ENCODE assay signal across 20 mouse cellular contexts in genomic region chr2:9871798-9872197, GRCm38 (mm10). TPM values are rescaled to one million over a fixed set of nuclear protein-coding genes. Genes with fewer than 3 reads are reported as not detected.
A peak's percentile ranks its signal among the peaks of the same experiment; 100 is the strongest.
DNase-seq lines count a peak whose midpoint lies in the region; ATAC-seq and TF ChIP-seq lines count a peak whose summit lies in the region.
"Had no signal": no experiment of that assay in that cellular context is flagged by ENCODE, and none has a peak within 500 bp of the region (broad histone marks: within the 10 kb centered on the region; RNA-seq: fewer than 3 reads in every experiment).

No protein-coding gene starts in this region.

- 20% methylated on average over 6 of the region's 6 CpGs for WGBS in hindbrain, embryonic 14.5 days
- WGBS in hindbrain, embryonic 11.5 days, result 16% methylated on average over 6 of the region's 6 CpGs
- WGBS in hindbrain, postnatal 0 days, result 44% methylated on average over 6 of the region's 6 CpGs
- 35% methylated on average over 6 of the region's 6 CpGs for WGBS in liver, embryonic 12.5 days (ENCODE audit: insufficient replicate concordance)

- H3K27me3 ChIP-seq in hindbrain, embryonic 14.5 days (ENCODE audit: control insufficient read depth, insufficient read depth, low read length), result peaks cover 77% of the 10 kb centered on the region
- H3K27me3 ChIP-seq in hindbrain, embryonic 11.5 days (ENCODE audit: control insufficient read depth, insufficient read depth, low read length), result peaks cover 49% of the 10 kb centered on the region
- H3K27me3 ChIP-seq in hindbrain, postnatal 0 days (ENCODE audit: insufficient read depth, low read length), result peaks cover 39% of the 10 kb centered on the region; the same call in 1 of the 2 replicates
- peaks cover 86% of the 10 kb centered on the region for H3K27me3 ChIP-seq in liver, embryonic 12.5 days (replicated peaks)

- H3K4me3 ChIP-seq in hindbrain, embryonic 14.5 days (replicated peaks; ENCODE audit: low read length), result peak overlapping the region; percentile 30
- no peak overlapping the region for H3K4me3 ChIP-seq in hindbrain, embryonic 11.5 days (ENCODE audit: low read depth, low read length)
- H3K4me3 ChIP-seq in hindbrain, postnatal 0 days (ENCODE audit: low read length), result no peak overlapping the region
- H3K4me3 ChIP-seq in liver, embryonic 12.5 days, result no peak overlapping the region
- H3K4me3 ChIP-seq: erythroblast, embryonic 14.5 days; neural tube, embryonic 12.5 days had no signal

- intact Hi-C loops in heart, postnatal 14 days (cut with DNase I), result no loop called here

- H3K36me3 ChIP-seq in hindbrain, embryonic 14.5 days (replicated peaks; ENCODE audit: control insufficient read depth, insufficient read depth), result no peaks in the 10 kb centered on the region
- H3K36me3 ChIP-seq in hindbrain, embryonic 11.5 days (ENCODE audit: control insufficient read depth, insufficient read depth, low read length), result no peaks in the 10 kb centered on the region
- no peaks in the 10 kb centered on the region for H3K36me3 ChIP-seq in hindbrain, postnatal 0 days (ENCODE audit: insufficient read depth, low read length)
- H3K36me3 ChIP-seq in liver, embryonic 12.5 days, result no peaks in the 10 kb centered on the region
- H3K36me3 ChIP-seq: limb, embryonic 13.5 days; neural tube, embryonic 12.5 days had no signal

- TF ChIP-seq CTCF in hindbrain, postnatal 0 days (IDR thresholded peaks at IDR 0.05; ENCODE audit: low read depth), result no peak

- peak; percentile 82 for DNase-seq in heart, adult 11 months
- DNase-seq in heart, postnatal 14 days, result no peak
- DNase-seq in hindbrain, embryonic 14.5 days (ENCODE audit: low spot score), result no peak
- no peak for DNase-seq in hindbrain, embryonic 11.5 days (ENCODE audit: low spot score)
- peak; percentile 48 for DNase-seq in CD4-positive helper T cell, adult 2 months (ENCODE audit: low read depth, low spot score)
- no peak for DNase-seq in hindbrain, postnatal 0 days (ENCODE audit: low spot score)
- DNase-seq: adrenal gland, postnatal 10 days; cerebellum, postnatal 25 days; forebrain, postnatal 0 days; kidney, postnatal 25 days; lung, adult 18-20 months; retina, postnatal 1 day had no signal

- H3K4me2 ChIP-seq in hindbrain, embryonic 14.5 days (replicated peaks), result peak overlapping the region; percentile 53
- no peak overlapping the region for H3K4me2 ChIP-seq in hindbrain, embryonic 11.5 days (replicated peaks; ENCODE audit: low read depth, low read length)
- H3K4me2 ChIP-seq in hindbrain, postnatal 0 days (ENCODE audit: low read depth, low read length), result peak overlapping the region; percentile 32
- H3K4me2 ChIP-seq in liver, embryonic 12.5 days, result no peak overlapping the region

- H3K27ac ChIP-seq in hindbrain, embryonic 14.5 days, result 0 out of 2 replicates have a peak overlapping the region, but pooled peaks have one; percentile 63
- H3K27ac ChIP-seq in hindbrain, embryonic 11.5 days (ENCODE audit: low read depth, low read length), result no peak overlapping the region
- H3K27ac ChIP-seq in hindbrain, postnatal 0 days, result no peak overlapping the region
- no peak overlapping the region for H3K27ac ChIP-seq in liver, embryonic 12.5 days
- H3K27ac ChIP-seq: limb, embryonic 13.5 days; neural tube, embryonic 12.5 days had no signal

- H3K9me3 ChIP-seq in hindbrain, embryonic 14.5 days (ENCODE audit: control insufficient read depth, low read length), result no peaks in the 10 kb centered on the region
- no peaks in the 10 kb centered on the region for H3K9me3 ChIP-seq in hindbrain, embryonic 11.5 days (ENCODE audit: control insufficient read depth, low read length)
- H3K9me3 ChIP-seq in hindbrain, postnatal 0 days (ENCODE audit: low read length), result no peaks in the 10 kb centered on the region
- no peaks in the 10 kb centered on the region for H3K9me3 ChIP-seq in liver, embryonic 12.5 days (replicated peaks)
- H3K9me3 ChIP-seq: limb, embryonic 13.5 days; neural tube, embryonic 12.5 days had no signal

- peak overlapping the region; percentile 16 for H3K9ac ChIP-seq in hindbrain, embryonic 14.5 days
- no peak overlapping the region for H3K9ac ChIP-seq in hindbrain, embryonic 11.5 days (ENCODE audit: low read depth, low read length)
- H3K9ac ChIP-seq in hindbrain, postnatal 0 days (replicated peaks; ENCODE audit: low read length), result no peak overlapping the region
- H3K9ac ChIP-seq in liver, embryonic 12.5 days, result no peak overlapping the region
- H3K9ac ChIP-seq: forebrain, postnatal 0 days; limb, embryonic 13.5 days; neural tube, embryonic 12.5 days had no signal

- ATAC-seq in hindbrain, embryonic 14.5 days (ENCODE audit: low FRiP score), result no peak
- no peak for ATAC-seq in hindbrain, embryonic 11.5 days (ENCODE audit: low FRiP score)
- ATAC-seq in hindbrain, postnatal 0 days, result no peak
- no peak for ATAC-seq in inflammation-experienced regulatory T-cells, adult 6 months
- ATAC-seq in liver, embryonic 12.5 days, result no peak
- ATAC-seq: forebrain, postnatal 0 days had no signal

- no peaks in the 10 kb centered on the region for H3K4me1 ChIP-seq in hindbrain, embryonic 14.5 days (replicated peaks; ENCODE audit: control insufficient read depth, insufficient read depth, low read length)
- 0 out of 2 replicates have a peak, but pooled peaks cover 2% of the 10 kb centered on the region for H3K4me1 ChIP-seq in hindbrain, embryonic 11.5 days (replicated peaks; ENCODE audit: control insufficient read depth, insufficient read depth, low read length)
- no peaks in the 10 kb centered on the region for H3K4me1 ChIP-seq in hindbrain, postnatal 0 days (ENCODE audit: insufficient read depth, low read length)
- 0 out of 2 replicates have a peak, but pooled peaks cover 17% of the 10 kb centered on the region for H3K4me1 ChIP-seq in liver, embryonic 12.5 days
- H3K4me1 ChIP-seq: neural tube, embryonic 12.5 days had no signal

RNA-seq across cellular contexts. Expression of gene 4930412O13Rik, which starts 9.3 kb away (rescaled TPM):
- total RNA-seq in heart, postnatal 14 days (2021), result not detected
- 0.36 and 0.52 TPM in 2 replicates for polyA plus RNA-seq in hindbrain, embryonic 14.5 days (2014; fragmentation: Nextera tagmentation; extraction: Ambion mirVana)
- 0.24 and 0.71 TPM in 2 replicates for polyA plus RNA-seq in hindbrain, embryonic 11.5 days (2014; fragmentation: Nextera tagmentation; extraction: Ambion mirVana)
- not detected in 2 replicates for total RNA-seq in hindbrain, postnatal 0 days (2014; rRNA removed)
- polyA plus RNA-seq in hindbrain, postnatal 0 days (2015; fragmentation: Nextera tagmentation; extraction: Ambion mirVana), result 0.57 and 0.75 TPM in 2 replicates
- not detected for polyA plus RNA-seq in inflammation-experienced regulatory T-cells, adult 6 months (2017; shearing (Covaris generic))
- polyA plus RNA-seq in liver, embryonic 12.5 days (2016; fragmentation: Nextera tagmentation; extraction: Ambion mirVana), result not detected in 2 replicates
- total RNA-seq: forebrain, postnatal 0 days; gastrocnemius, postnatal 4 days; left cerebral cortex, adult 18-20 months; megakaryocyte progenitor cell, adult 5-6 weeks had no signal
- polyA plus RNA-seq: erythroblast, embryonic 14.5 days; forebrain, postnatal 0 days had no signal

RNA-seq across cellular contexts. Expression of gene 9230102O04Rik, which starts 17.5 kb away (rescaled TPM):
- total RNA-seq in heart, postnatal 14 days (2021), result not detected
- polyA plus RNA-seq in hindbrain, embryonic 14.5 days (2014; fragmentation: Nextera tagmentation; extraction: Ambion mirVana), result 1.1 and 1.2 TPM in 2 replicates
- polyA plus RNA-seq in hindbrain, embryonic 11.5 days (2014; fragmentation: Nextera tagmentation; extraction: Ambion mirVana), result 1.6 and 3.3 TPM in 2 replicates
- 1.5 TPM in 1 of 2 replicates, not detected in the other for total RNA-seq in hindbrain, postnatal 0 days (2014; rRNA removed)
- polyA plus RNA-seq in hindbrain, postnatal 0 days (2015; fragmentation: Nextera tagmentation; extraction: Ambion mirVana), result 0.76 and 1.0 TPM in 2 replicates
- polyA plus RNA-seq in inflammation-experienced regulatory T-cells, adult 6 months (2017; shearing (Covaris generic)), result 1 to 10 TPM in 2 of 3 experiments, not detected in 1; 1.5 to 1.6 TPM
- polyA plus RNA-seq in liver, embryonic 12.5 days (2016; fragmentation: Nextera tagmentation; extraction: Ambion mirVana), result 0.37 TPM in 1 of 2 replicates, not detected in the other
- total RNA-seq: adrenal gland, postnatal 10 days; forebrain, postnatal 0 days; gastrocnemius, postnatal 4 days; left cerebral cortex, adult 18-20 months; megakaryocyte progenitor cell, adult 5-6 weeks had no signal
- polyA plus RNA-seq: erythroblast, embryonic 14.5 days; forebrain, postnatal 0 days; limb, embryonic 13.5 days had no signal

RNA-seq across cellular contexts. Expression of gene Gata3, which starts 18.0 kb away (rescaled TPM):
- 1 to 10 TPM in 1 of 2 experiments, under 1 TPM in 1; 0.84 to 3.1 TPM for total RNA-seq in heart, postnatal 14 days (2021)
- polyA plus RNA-seq in hindbrain, embryonic 14.5 days (2014; fragmentation: Nextera tagmentation; extraction: Ambion mirVana), result 28.2 and 29.0 TPM in 2 replicates
- 18.6 and 22.9 TPM in 2 replicates for polyA plus RNA-seq in hindbrain, embryonic 11.5 days (2014; fragmentation: Nextera tagmentation; extraction: Ambion mirVana)
- total RNA-seq in hindbrain, postnatal 0 days (2014; rRNA removed), result 2.3 and 3.5 TPM in 2 replicates
- polyA plus RNA-seq in hindbrain, postnatal 0 days (2015; fragmentation: Nextera tagmentation; extraction: Ambion mirVana), result 17.6 and 20.5 TPM in 2 replicates
- polyA plus RNA-seq in inflammation-experienced regulatory T-cells, adult 6 months (2017; shearing (Covaris generic)), result 100 to 1,000 TPM; 131 to 148 (median 135) TPM
- polyA plus RNA-seq in liver, embryonic 12.5 days (2016; fragmentation: Nextera tagmentation; extraction: Ambion mirVana), result 2.0 and 2.1 TPM in 2 replicates
- total RNA-seq: left cerebral cortex, adult 18-20 months had no signal

Comparison
In these comparisons a context has a peak if more than half of its experiments do, and no peak if none do; other contexts are left out.
1. DNase-seq: peak in heart, adult 11 months (single experiment) and CD4-positive helper T cell, adult 2 months (single experiment); none in heart, postnatal 14 days (0 of 2), hindbrain, embryonic 14.5 days (single experiment), hindbrain, embryonic 11.5 days (single experiment) and hindbrain, postnatal 0 days (single experiment).
2. H3K4me2 ChIP-seq: peak in hindbrain, embryonic 14.5 days (single experiment) and hindbrain, postnatal 0 days (single experiment); none in hindbrain, embryonic 11.5 days (single experiment) and liver, embryonic 12.5 days (single experiment).